Mouse (Mus musculus) liver, postnatal 0 days (tissue): ENCODE measurements at regions not wholly inside any gene's neighbourhood (a gene's known extent, or its start where the extent isn't known, plus 50 kb on each side); places are given as distances from the start of the nearest gene placed in this dataset.

Source experiments
- ATAC-seq: fragments of 200-750 bp; cut with Nextera tagmentation; 2 replicates; pipeline ENCODE4 v1.8.0; 2017; ENCODE audit warnings: mild to moderate bottlenecking, moderate library complexity
- DNase-seq: peaks from one replicate; pipeline ENCODE4 v3.0.0-alpha.2; 2016
- H3K27ac ChIP-seq: fragments of 300-500 bp; sonication (generic); 2 replicates; pipeline ENCODE4 v1.5.1; 2014; ENCODE audit warnings: antibody characterized with exemption, moderate library complexity, mild to moderate bottlenecking, low read depth
- H3K27me3 ChIP-seq: fragments of 300-500 bp; sonication (generic); 2 replicates; pipeline ENCODE4 v1.6.1; 2014; ENCODE audit warnings: low read length, control low read depth, mixed read lengths; ENCODE audit not compliant: insufficient read depth
- H3K36me3 ChIP-seq: fragments of 300-500 bp; sonication (generic); replicated peaks from 2 replicates; pipeline ENCODE4 v1.6.1; 2014; ENCODE audit warnings: mild to moderate bottlenecking, control low read depth, low read length, moderate library complexity, mixed read lengths; ENCODE audit not compliant: insufficient read depth
- H3K4me1 ChIP-seq: fragments of 300-500 bp; sonication (generic); 2 replicates; pipeline ENCODE4 v1.6.1; 2014; ENCODE audit warnings: antibody characterized with exemption, mild to moderate bottlenecking, control low read depth; ENCODE audit not compliant: insufficient read depth
- H3K4me2 ChIP-seq: fragments of 300-500 bp; sonication (generic); 2 replicates; pipeline ENCODE4 v1.6.1; 2014; ENCODE audit warnings: low read depth, mild to moderate bottlenecking, low read length, moderate library complexity, mixed read lengths
- H3K4me3 ChIP-seq: fragments of 300-500 bp; sonication (generic); 2 replicates; pipeline ENCODE4 v1.5.1; 2014; ENCODE audit warnings: low read depth, low read length
- H3K9ac ChIP-seq: fragments of 300-500 bp; sonication (generic); replicated peaks from 2 replicates; pipeline ENCODE4 v1.6.1; 2014; ENCODE audit warnings: mild to moderate bottlenecking, moderate library complexity
- H3K9me3 ChIP-seq: fragments of 300-500 bp; sonication (generic); 2 replicates; pipeline ENCODE4 v1.6.1; 2016; ENCODE audit warnings: mild to moderate bottlenecking, control low read depth, low read length, mixed read lengths
- CTCF ChIP-seq: sonication (generic); IDR thresholded peaks from 2 replicates; pipeline ENCODE4 v1.5.1; 2016; ENCODE audit warnings: antibody characterized with exemption, low read depth
- EP300 ChIP-seq: IDR thresholded peaks from 2 replicates; pipeline ENCODE4 v1.6.1; 2016; ENCODE audit warnings: antibody characterized with exemption, low read depth, mild to moderate bottlenecking
- WGBS: fragments of 180-500 bp; shearing (Covaris S2); extraction: QIAGEN DNeasy Blood & Tissue Kit; methylation state at CpG from one replicate; pipeline ENCODE4 v1.1.7; 2014; ENCODE audit not compliant: insufficient replicate concordance; 5-methylcytosine and 5-hydroxymethylcytosine counted together

DNA sequence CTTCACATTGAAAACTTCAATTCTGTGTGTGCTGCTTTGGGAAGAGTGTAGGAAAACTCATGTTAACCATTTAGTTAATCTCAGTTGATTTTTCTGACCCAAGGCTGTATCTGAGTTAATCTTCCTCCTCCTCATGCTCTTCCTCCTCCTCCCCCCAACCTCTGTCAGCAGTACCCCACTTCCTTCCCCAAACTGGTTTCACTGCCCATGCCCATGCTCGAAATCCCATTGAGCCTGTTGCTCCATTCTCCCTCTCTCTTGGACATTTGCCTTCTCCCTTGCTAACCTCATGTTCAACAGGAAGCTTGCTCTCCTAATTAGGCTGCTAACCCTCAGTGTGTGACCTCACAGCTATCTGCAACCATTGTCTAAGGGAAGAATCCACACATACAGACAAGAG is 203.8 kb downstream of the Rsl24d1 start:
- H3K27me3 ChIP-seq, result no peaks in the 10 kb centered on the region
- ATAC-seq, result no peak
- H3K4me3 ChIP-seq, result no peak overlapping the region
- TF ChIP-seq CTCF (no peak), EP300 (no peak)
- H3K9ac ChIP-seq, result no peak overlapping the region
- 19% methylated on average over 1 of the region's 1 CpGs for WGBS
- H3K27ac ChIP-seq, result no peak overlapping the region
- no peak overlapping the region for H3K4me2 ChIP-seq
- no peaks in the 10 kb centered on the region for H3K36me3 ChIP-seq
- no peaks in the 10 kb centered on the region for H3K9me3 ChIP-seq
- no peak for DNase-seq
- H3K4me1 ChIP-seq, result peaks cover 5% of the 10 kb centered on the region; the same call in 1 of the 2 replicates

DNA sequence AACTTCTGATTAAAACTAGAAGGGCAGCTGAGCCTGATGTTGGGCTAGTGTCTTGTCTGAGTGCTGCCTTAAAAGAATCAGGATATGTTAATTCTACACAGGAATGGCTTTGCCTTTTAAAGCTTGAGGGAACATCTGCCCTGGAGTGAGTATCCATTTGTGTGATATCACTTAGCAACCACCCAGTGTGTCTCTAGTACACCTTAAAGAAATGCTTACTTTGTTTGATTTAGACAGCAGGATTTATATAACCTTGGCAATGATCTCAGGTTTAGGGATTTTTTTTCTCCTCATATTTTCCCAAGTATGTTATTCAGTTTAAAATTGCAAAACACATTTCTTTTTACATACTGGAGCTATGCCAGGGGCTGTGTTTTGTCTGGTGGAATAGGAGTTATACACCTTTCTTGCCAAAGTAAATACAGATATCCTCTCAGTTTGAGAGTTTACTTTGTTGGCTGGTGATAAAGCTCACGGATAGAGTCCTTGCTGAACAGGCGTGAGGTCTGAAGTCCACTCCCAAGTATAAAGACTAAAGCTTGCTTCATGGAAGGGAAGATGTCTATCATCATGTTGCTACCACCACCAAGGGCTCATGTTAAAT is 206.6 kb downstream of the Rsl24d1 start:
- H3K27ac ChIP-seq, result no peak overlapping the region

DNA sequence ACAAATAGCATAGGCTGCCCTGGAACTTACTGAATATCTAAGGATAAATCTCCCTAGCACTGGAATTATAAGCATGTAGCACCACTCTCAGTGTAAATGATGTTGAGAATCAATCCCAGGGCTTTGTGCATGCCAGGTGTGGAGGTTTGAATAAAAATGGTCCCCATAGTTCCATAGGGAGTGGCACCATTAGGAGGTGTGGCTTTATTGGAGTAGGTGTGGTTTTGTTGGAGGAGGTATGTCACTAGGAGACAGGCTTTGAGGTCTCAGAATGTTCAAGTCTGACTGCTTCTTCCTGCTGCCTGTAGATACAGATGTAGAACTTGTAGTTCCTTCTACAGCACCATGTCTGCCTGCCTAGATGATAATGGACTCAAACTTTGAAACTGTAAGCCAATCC is 217.8 kb downstream of the Rsl24d1 start:
- no peak overlapping the region for H3K4me3 ChIP-seq
- no peak overlapping the region for H3K4me2 ChIP-seq
- H3K36me3 ChIP-seq, result no peaks in the 10 kb centered on the region
- no peaks in the 10 kb centered on the region for H3K27me3 ChIP-seq
- TF ChIP-seq CTCF (no peak), EP300 (no peak)
- no peak overlapping the region for H3K27ac ChIP-seq
- no peaks in the 10 kb centered on the region for H3K9me3 ChIP-seq
- DNase-seq (no peak), ATAC-seq (no peak)
- no peak overlapping the region for H3K9ac ChIP-seq
- H3K4me1 ChIP-seq, result no peaks in the 10 kb centered on the region

More for the DNA sequence above, 206.6 kb downstream of the Rsl24d1 start:
- no peak overlapping the region for H3K4me2 ChIP-seq
- H3K4me3 ChIP-seq, result no peak overlapping the region
- no peaks in the 10 kb centered on the region for H3K27me3 ChIP-seq
- H3K36me3 ChIP-seq, result no peaks in the 10 kb centered on the region
- ATAC-seq (no peak), DNase-seq (no peak)
- no peak overlapping the region for H3K9ac ChIP-seq
- WGBS, result 54% methylated on average over 2 of the region's 2 CpGs
- peaks cover 5% of the 10 kb centered on the region; the same call in 1 of the 2 replicates for H3K4me1 ChIP-seq
- no peak for TF ChIP-seq EP300
- TF ChIP-seq CTCF, result no peak
- no peaks in the 10 kb centered on the region for H3K9me3 ChIP-seq

DNA sequence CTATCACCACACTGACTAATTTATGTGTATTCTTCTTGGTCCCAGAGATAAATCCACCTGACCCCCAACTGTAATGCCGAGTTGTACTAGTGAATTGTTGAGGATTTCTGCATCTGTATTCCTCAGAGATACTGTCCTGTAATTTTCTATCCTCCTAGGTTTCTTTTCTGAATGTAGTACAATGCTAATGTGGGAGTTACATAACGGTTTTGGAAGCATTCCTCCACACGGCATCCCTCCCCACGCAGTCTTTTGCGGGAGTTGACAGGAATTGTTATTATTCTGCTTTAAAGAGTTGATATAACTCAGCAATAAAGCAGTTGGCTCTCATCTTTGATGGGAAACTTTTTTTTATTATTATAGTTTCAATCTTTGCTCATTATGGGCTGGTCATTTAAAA is 222.8 kb downstream of the Rsl24d1 start:
- Histone ChIP-seq H3K27ac (no peak overlapping the region), H3K36me3 (no peaks in the 10 kb centered on the region), H3K9me3 (no peaks in the 10 kb centered on the region), H3K27me3 (no peaks in the 10 kb centered on the region), H3K4me3 (no peak overlapping the region), H3K4me1 (no peaks in the 10 kb centered on the region), H3K9ac (no peak overlapping the region), H3K4me2 (no peak overlapping the region)
- TF ChIP-seq CTCF (no peak), EP300 (no peak)
- ATAC-seq (no peak), DNase-seq (no peak)
- 73% methylated on average over 5 of the region's 5 CpGs for WGBS

DNA sequence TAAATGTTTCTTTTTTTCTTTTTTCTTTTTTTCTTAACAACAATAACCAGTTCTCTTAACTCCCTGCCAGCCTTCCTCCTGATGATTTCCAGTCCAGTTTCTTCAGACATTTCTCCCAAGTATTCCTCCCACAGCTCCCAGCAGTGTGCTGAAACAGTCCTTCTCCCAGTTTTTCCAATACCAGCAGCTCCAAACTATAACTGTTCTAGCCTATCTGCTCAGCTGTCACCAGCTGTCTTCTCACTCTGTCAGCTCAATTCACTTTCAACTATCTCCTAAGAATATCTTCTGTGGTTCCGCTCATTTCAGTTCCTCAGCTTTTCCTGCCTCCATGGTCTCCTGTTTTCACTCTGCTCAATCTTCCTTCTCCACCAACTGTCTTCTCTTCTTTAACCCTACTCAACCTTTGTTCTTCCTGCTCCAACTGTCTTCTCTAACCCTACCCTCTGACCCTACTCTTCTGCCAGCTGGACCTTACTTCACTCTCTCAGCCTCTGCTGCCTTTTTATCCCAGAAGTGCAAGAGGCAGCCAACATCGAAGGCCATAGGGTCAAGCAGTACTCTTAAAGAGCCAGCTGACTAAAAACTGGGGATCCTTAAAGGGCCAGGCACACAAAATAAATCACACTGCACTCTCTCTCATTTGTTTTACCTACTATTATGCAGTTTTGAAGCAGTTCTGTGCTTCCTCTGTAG is 224.0 kb downstream of the Rsl24d1 start:
- Histone ChIP-seq H3K27me3 (no peaks in the 10 kb centered on the region), H3K4me1 (no peaks in the 10 kb centered on the region), H3K36me3 (no peaks in the 10 kb centered on the region), H3K4me2 (no peak overlapping the region), H3K9me3 (peaks cover 5% of the 10 kb centered on the region; the same call in 1 of the 2 replicates), H3K4me3 (no peak overlapping the region), H3K9ac (no peak overlapping the region), H3K27ac (no peak overlapping the region)
- WGBS, result 72% methylated on average over 2 of the region's 2 CpGs
- ATAC-seq (no peak), DNase-seq (no peak)
- TF ChIP-seq EP300 (no peak), CTCF (no peak)

DNA sequence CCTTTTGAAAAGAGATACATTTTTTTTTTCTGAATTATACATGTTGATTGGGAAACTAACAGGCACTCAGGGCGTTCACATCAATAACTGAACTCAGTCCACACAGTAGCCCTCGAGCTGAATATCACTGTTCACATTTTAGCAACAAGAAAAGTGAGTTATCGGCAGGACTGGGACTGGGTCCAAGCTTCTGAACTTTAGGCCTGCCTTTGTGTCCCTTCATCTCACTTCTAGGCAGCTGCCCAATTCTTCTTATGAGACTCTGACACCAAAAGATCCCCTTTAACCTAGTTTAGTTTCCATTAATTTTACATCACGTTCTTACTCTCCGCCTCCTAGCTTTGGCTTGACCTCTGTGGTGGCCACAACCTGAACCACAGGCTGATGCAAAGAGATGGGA is 242.7 kb downstream of the Rsl24d1 start:
- DNase-seq (no peak), ATAC-seq (no peak)
- Histone ChIP-seq H3K4me1 (no peaks in the 10 kb centered on the region), H3K4me3 (no peak overlapping the region), H3K36me3 (no peaks in the 10 kb centered on the region), H3K27me3 (no peaks in the 10 kb centered on the region), H3K4me2 (no peak overlapping the region), H3K27ac (no peak overlapping the region), H3K9me3 (no peaks in the 10 kb centered on the region), H3K9ac (no peak overlapping the region)
- TF ChIP-seq EP300 (no peak), CTCF (no peak)
- WGBS, result 71% methylated on average over 5 of the region's 5 CpGs
